Mouse (Mus musculus): ENCODE data around the gene Rhbdf2.
"Not testable (repeated sequence)": the region's sequence is repeated elsewhere in the genome, so short reads cannot be mapped to it uniquely, and the experiment has no call there.

Rhbdf2 gene

DNA sequence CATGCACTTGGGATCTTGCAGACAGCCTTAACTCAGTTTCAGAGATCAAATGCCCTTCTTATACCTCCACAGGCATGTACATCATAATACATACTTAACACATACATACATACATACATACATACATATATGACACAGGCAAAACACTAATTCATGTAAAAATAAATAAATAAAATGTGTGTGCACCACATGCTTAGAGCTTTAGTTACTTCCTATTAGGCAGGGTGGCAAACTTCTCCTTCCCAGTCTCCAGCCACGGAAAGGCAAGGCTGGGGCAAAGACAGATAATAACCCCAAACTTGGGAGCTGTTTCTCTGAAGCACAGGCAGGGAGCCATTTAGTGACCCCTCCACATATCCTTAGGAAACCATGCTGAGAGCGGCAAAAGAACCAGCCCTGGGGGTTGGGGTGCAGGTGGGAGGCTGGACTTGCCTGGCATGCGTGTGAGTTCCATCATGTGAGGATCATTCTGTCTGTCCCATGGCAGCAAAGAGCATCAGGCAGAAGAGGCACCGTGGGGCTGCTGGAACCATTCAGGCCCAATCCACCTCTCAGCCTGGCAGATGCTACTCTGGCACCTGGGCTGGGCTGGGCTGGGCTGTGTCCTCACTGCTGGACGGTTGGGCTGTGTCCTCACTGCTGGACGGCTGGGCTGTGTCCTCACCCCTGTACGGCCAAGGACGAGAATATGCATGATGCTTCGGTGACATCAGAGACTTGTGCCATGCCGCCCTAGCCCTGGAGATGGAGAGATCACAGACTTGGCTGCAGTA is at the start of gene Rhbdf2:
TSS of gene Rhbdf2 (minus strand) at position 721 of the 773 bp plus-strand sequence.
- DNase-seq, result no peak

DNA sequence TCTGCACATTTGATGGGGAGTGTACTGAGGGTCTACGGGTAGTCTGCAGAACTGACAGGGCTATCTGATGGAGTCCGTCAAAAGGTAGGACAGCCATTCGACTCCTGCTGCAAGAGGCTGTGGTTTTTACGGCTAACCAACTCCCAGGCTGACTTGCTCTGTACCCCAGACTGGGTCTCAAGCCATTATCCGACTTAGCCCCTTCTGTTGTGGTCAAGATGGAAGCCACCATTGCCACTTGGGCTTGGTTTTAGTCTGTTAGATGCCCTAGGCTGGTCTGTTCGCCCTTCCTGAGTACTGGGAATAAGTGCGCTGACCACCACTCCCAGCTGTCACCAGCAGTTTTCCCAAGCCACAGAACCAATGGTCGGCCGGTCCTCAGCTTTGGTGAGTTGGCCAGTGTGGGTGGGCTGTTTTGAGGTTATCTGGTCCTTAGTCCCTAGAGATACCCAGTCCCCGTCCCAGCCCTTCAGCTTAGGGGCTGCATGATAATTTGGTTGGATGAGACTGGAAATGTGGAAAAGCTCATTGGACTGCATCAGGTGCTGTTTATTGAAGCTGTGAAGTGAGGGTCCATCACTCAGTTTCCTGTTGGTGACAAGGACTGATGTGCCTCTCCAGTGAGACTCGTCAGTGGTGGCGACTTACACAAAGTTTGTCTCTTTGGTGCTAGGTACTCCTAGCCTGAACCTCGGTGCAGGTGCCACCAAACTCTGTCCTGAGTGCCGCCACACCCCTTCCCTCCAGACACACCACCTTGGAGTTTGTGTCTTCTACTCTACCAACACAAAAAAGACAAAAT is 49.6 kb upstream of the Rhbdf2 start:
- DNase-seq, result no peak

DNA sequence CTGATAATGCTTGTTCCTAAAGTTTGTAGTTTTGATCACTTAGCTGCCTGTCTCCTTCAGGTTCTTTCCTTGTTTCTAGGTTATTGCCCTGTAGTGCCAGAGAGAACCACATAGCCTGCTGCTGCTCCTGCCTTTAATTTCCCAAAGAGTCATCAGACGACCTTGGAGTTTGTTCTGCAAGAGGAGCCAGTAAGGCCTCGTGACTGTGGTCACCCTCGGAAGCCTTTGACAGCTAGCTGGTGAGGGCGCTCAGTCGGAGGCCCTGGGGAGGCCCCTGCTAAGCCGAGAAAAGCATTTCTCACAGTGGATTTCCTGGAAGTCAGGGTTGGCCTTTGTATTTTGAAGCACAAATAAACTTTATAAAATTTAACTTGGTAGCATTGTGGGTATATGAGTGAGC is 48.6 kb upstream of the Rhbdf2 start:
- DNase-seq, result not testable (repeated sequence)

DNA sequence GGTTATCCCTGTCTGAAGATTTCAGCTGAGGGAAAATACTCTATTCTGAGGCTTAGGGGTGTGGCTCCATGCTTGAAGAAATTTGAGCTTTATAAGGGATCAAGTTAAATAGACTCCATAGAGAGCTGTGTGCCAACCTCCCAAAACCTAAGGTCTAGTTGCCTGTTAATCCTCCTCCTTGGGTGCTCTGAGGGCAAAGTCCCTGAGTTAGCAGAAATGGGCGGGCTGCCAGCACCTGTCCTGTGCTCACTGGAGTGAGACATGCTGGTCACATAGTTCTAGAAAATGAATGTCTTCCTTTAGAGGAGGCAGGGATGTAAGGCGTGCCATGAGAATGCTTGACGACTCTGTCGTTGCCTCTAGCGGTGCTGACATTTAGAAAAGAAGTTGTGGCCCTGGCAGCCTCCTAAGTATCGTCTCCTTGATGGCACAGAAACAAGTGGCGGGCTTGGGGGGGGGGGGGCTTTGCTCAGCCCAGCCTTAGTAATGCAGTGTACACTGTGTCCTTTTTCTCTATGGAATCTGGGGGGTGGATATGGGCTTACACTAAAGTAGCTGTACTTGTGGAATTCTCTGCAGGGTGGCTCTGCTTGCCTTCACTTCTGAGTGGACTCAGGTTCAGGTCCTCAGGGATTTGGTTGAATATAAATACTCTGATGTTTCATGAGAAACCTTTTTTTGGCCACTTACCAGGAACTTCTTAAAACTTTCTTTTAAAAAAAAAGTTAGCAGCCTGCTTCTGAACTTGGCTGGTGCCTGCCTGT is 48.0 kb upstream of the Rhbdf2 start:
- peak in 1 of 2 experiments; percentile 14 for DNase-seq

DNA sequence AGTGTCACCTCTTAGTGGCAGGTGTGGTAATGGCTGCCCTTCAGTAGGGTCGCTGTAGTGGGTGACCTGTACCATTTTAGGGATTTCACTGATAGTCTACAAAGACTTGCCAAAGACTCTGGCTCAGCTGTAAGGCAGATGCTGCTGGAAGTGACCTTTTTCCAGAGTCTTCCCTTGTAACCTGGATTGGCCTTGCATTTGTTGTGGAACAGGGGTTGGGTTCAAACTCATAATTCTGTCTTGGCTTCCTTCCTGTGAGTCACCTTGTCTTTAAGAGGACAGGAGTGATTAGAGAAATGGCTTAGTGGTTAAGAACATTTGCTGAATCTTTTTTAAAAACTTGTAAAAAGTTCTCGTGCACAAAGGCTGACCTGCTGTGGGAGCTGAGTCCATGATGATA is 46.6 kb upstream of the Rhbdf2 start:
- no peak for DNase-seq

DNA sequence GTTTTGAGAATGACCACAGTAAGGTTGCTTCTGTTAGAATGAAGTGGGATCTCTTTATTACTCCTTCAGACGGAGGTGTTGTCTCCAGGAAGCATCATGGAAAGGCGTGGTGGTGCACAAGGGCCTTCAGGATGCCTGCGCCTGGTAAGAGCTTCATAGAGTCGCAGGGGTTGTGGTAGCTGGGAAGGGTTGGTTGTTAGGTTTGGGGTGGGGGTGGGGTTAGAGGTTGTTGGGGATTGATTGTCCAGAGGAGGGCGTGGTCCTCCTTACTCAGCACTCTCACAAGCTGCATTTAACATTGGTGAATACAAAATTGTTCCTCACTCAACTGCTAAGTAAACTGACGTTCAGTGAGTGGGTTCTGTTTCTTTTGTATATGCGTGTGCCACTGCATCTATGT is 45.8 kb upstream of the Rhbdf2 start:
- no peak for DNase-seq

DNA sequence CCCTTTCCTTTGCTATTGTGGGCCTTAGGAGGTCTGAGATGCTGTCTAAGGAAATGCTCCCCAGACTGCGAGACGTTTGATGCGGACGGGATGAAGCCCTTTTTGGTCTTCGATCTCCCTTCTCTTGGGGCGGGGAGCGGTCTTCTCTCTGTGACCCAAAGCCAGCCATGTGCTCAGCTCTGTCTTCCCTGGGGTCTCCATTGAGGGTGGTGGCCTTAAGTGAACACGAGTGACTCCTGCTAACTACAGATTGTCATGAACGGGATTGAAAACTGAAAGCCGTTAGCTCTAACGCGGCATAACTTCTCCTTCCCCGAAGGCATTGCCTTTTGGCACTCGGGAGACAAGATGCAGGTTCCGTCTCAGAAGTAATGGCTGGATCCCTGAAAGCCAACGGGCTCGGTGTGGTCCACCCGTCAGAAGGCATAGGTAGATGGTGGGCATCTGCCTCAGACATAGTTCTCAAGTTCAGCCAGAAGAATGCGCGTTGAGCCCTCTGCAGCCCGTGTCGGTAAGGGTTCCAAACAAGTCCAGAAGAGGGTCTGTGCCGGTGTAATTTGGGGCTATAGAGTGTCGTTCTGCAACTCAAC is 45.1 kb upstream of the Rhbdf2 start:
- no peak for DNase-seq

DNA sequence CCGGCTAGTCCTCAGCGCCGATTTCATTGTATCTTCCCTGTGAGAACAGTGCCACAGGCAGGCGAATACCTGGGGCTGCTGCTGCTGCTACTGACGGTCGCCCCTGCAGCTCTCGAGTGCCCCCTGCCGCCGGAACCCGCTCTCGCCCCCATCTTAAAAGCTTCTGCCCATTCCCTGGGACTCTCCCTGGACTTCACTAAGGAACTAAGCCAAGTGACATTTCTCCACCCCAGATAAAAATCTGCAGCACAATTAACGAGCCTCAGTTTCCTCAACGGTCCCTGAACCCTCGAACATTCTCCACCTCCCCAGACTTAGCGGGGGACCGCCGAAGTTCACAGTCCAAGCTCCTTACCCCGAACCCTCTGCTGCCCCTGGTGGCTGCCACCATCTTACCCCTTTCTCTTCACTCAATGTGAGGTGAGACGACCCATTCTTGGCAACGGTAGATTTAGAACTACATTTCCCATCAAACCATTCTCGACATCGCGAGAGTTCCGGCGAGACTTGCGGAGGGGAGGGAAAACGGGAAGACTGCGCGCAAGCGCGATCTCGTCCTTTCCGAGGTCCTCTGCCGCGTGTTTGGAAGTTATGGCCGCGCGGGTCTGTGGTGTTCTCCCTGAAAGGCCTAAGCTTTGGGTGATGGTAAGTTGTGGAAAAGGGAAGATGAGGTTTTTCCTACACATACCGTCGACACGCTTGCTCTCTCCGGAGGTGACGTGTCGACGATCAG is 44.5 kb upstream of the Rhbdf2 start:
- peak; percentile 96 to 98 for DNase-seq

DNA sequence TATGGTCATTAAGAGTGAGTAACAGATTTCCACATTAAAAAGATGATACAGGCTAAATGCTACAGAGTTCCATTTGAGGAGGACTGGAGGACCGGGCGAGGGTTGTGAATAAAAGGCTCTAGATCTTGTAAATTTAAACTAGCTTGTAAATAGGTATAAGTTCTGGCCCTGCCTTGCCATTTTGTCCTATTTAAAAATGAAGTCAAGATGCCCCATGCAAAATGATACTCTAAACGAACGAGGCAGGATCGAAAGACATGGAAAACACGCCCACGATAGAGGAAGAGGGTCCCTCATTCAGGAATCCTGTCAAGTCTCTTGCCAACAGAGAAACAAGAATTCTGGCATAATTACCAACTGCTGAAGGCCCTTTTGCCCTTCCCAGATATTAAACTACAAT is 43.6 kb upstream of the Rhbdf2 start:
- DNase-seq, result no peak

DNA sequence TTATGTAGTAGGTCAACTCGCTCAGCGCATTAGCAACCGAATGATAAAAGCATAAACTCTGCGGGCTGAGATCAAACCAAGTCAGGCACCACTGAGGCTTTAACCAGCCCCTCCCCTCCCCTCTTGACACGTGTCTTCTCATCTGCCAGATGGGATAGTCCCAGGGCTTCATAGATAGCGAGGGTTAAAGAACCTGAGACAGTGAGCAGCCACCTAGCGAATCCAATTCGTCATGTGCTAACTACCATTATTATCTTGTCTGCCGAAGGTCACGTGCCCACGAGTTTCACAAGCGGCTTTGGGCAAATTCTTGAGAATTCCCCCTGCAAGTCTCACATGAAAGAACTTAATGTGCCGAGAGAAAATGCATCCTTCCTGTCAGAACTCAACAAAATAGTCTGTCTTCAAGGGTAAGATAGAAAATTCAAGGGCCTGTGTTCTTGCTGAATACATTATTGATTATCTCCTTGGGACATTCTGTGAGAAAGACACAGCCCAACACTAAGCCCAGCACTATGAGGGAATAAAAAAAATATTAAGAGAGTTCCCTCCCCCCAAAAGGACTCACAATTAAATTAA is 43.1 kb upstream of the Rhbdf2 start:
- peak in 1 of 2 experiments; percentile 3 for DNase-seq

DNA sequence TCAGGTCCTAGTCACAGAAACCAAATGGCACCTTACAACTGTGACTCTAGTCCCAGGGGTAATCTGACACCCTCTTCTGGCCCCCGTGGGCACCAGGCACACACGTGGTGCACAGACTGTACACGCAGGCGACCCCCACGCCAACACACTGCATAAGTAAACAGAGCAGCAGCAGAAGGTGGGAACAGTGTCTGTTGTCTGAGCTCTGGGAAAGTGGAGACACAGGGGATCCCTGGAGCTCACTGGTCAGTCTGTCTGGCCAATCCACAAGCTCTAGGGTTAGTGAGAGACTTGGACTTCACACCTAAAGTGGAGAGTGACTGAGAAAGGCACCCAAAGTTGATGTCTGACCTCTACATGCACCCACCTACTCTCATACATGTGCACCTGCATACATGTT is 42.5 kb upstream of the Rhbdf2 start:
- peak in 1 of 2 experiments; percentile 4 for DNase-seq

DNA sequence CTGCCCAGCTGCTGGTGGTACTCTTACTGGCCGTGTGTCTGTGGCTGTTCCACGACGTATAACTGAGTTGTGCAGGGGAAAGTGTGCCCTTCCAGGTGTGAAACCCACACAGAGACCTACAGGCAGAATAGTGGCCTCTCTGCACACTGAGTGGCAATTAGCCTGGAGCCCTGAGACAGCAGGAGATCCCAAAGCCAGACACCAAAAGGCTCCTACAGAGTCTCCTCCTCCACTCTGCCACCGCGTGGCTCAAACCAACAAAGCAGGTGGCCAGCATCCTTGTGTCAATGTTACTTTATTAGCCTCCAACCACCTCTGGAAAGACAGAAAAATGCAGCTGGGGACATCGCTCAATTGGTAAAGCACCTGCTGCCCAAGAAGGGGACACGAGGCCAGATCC is 42.0 kb upstream of the Rhbdf2 start:
- DNase-seq, result peak in 1 of 2 experiments; percentile 29

DNA sequence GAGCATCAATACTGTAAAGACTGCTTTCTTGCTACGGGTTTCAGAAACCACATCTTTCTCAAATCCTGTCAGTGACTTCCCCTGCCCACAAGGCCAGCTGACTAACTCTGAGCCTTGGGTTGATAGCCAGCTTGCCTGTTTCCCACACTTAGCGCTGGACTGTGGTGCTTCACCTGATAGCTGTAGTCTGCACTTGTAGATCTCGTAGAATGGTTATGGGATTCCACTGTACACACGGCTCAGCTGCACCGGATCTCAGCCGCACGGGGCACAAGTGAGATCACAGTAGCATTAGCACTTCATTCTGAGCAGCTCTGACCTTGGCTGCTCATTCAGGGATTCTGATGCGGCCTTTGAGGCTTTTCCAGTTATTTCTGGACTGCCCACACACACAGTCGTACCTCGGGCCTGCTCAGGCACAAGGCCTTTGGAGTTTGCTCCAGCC is 41.6 kb upstream of the Rhbdf2 start:
- no peak for DNase-seq

DNA sequence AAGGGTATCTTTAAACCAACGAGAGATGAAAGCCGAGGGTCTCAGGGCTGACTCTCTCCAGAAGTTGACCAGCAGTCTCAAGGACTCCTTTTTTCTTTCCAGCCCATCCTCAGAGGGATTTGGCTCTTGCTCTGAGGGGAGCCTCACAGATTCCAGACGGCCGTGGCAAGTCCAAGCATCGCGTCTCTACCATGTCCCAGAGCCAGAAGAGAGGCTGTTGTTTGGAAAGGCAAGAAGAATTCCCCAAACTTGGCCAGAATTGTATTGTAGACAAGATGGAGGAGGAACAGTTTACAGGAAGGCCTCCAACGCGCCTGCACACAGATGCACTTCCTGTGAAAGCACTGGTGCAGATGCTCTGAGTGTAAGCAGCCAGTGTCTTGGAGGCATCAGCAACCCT is 41.1 kb upstream of the Rhbdf2 start:
- DNase-seq, result no peak

DNA sequence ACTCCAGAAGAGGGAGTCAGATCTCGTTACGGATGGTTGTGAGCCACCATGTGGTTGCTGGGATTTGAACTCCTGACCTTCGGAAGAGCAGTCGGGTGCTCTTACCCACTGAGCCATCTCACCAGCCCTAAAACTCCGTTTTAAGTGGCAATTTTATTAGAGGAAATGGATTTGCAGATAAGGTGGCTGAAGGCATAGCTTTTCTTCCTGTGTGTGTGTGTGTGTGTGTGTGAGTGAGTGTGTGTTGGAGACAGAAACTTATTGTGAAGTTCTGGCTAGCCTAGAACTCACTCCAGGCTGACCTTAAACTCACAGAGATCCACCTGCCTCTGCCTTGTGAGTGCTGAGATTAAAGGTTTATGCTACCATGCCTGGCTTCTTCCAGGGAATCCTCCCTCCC is 40.2 kb upstream of the Rhbdf2 start:
- not testable (repeated sequence) for DNase-seq

DNA sequence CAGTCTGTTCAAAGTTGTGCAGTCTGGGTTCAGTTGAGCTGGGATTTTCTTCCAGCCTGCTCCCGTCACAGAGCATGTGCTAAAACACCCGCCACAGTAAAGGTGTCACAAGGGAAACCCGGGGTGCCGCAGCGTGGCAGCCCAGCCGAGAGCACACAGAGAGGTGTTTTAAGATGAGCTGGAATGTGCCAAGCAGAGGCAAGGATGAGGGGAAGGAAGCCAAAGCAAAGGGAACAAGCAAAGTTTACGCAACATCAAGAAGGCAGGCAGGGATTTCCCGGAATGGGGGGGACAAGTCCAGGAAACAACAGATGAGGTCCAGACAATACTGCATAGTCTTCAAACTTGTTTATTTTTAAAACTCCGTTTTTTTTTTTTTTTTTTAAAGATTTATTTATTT is 39.7 kb upstream of the Rhbdf2 start:
- no peak for DNase-seq

DNA sequence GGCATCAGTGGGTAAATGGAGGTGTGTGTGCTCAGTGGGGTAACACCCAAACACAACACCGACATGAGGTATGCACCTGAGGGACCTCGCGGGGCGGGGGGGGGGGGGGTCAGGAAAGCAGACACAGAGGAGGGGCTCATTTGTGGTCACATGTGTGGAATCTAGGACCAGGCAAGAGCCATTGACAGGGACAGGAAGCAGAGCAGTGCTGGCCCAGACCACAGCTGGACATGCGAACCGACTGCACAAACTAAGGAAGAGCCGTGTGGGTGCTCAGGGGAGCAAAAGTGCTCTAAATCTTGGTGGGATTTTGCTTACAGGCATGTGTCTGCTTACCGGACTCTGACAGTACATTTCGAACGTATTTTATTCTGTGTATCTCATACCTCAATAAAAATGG is 38.5 kb upstream of the Rhbdf2 start:
- DNase-seq, result no peak

DNA sequence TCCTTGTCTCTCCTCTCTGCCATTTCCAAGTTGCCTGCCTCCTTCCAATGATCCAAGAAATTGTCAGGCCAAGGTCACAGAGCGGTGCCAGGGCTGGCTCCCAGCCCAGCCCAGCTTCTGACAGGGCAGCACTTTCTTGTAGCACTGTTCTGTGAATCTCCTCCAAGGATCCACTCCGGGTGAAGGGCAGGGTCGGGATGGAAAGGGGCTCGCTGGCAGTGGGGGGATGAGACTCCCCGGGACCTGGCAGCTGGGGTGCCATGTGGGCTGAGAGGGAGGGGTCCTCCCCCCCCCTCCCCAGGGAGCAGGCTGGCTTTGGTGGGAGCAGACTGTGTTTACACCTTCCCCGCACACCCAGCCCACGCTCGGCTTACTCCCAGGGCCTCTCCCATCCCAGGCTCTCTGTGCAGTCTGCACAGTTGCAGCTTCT is 35.1 kb upstream of the Rhbdf2 start:
- peak; percentile 50 to 60 for DNase-seq

DNA sequence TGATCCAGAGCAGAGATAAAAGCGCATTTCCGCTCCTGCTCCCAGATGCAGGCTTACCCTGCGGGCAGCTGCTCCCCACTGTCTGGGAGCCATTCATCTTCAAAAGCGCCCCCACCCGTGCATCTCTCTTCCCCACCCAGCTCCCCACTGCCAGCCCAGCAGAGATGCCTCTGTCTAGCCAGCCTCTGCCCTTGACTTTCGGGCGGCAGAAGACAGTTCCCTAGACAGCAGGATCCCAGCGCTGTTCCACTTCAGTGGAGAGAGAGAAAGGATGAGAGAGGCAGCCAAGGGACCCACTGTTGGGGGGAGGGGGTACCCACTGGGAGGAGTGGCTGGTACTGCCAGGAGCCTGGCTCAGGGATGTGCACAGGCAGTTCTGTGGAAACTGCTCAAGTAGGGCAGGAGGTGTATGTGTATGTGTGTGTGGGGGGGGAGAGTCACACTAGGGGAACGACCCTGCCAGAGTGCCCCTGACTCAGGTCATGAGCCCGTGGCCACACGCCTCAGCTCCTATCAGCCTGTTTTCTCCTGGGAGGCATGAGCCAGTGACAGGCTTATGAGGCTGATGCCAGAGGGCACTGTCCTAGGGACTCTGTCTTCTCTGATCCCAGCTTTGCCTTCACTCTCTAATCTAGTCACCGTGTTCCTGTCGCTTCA is 34.6 kb upstream of the Rhbdf2 start:
- DNase-seq, result peak in 1 of 2 experiments; percentile 44

DNA sequence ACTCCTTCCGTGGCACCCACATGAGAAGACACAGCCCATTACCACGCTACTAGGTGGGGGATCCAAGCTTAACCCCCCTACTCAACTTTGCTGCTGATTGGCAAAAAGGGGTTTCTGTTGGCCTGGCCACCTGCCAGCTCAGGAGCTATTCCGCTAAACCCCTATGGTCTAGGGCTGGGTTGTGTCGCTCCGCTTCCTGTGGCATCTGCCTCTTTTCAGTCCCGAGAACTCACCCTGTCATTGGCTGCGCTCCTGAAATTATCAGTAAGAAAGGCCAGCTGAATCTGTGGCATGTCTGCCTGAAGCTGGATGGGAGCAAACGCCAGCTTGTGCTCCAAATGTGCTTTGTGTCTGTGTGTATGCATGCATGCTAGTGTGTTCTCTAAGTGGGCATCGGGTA is 33.4 kb upstream of the Rhbdf2 start:
- DNase-seq, result no peak

DNA sequence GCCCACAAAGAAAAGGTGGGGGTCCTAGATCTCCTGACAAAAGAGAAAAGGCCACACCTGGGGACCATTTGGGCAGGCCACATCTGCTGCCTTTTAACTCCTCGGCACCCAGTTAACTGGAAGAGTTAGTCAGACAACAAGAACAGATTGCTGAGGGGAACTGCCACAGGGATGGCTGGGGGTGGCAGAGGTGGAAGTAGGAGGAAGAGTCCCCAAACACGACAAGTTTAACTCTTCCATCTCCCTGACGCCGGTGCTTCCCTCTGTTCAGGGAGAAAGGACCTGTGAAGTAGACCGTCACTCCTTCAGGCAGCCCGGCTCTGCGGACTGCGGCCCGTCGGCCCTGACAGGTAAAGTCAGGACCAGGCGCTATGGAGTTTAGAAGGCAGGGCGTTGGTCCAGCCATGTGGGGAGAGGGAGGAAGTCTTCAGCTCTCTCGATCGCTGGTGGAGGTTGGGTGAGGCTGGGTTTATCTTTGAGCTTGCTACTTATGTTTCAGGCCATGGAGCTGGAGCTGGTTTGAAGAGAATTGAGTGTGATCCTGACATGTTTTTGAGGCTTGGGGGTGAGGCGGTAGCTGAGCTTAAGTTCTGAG is 32.3 kb upstream of the Rhbdf2 start:
- DNase-seq, result no peak
